Mouse (Mus musculus) kidney, adult 2 months (tissue): ENCODE data around the gene Tas1r2.

Experiments used
- CTCF ChIP-seq: fragments of 200-500 bp; conservative IDR thresholded peaks from 2 replicates; pipeline ENCODE4 v1.5.1; 2011; ENCODE audit warnings: low read depth, mild to moderate bottlenecking, control low read depth, low read length, moderate library complexity, mixed read lengths; ENCODE audit not compliant: insufficient read depth, insufficient read length
- POLR2A ChIP-seq: fragments of 200-500 bp; IDR thresholded peaks from one replicate; pipeline ENCODE4 v1.6.1; 2011; ENCODE audit warnings: low read depth, low read length, control low read depth

- TF ChIP-seq POLR2A (no peak), CTCF (no peak)
These were observed at the start of gene Tas1r2 for GRCm38 (mm10) chr4:139653238-139653637.
